Mouse (Mus musculus) liver, embryonic 18 days (tissue): ENCODE measurements around the gene Zcchc14. TPM values are rescaled to one million over a fixed set of nuclear protein-coding genes. Genes with fewer than 3 reads are reported as not detected.

ENCODE experiments used
- polyA plus RNA-seq: library from polyadenylated mRNA; depleted of rRNA; stranded (reverse); fragments of >200 nt; gene quantifications from 2 replicates; pipeline ENCODE4 v1.2.3, GENCODE M21; 2012; rRNA removed

Zcchc14 gene
- 2.8 and 3.4 TPM in 2 replicates for polyA plus RNA-seq

DNA sequence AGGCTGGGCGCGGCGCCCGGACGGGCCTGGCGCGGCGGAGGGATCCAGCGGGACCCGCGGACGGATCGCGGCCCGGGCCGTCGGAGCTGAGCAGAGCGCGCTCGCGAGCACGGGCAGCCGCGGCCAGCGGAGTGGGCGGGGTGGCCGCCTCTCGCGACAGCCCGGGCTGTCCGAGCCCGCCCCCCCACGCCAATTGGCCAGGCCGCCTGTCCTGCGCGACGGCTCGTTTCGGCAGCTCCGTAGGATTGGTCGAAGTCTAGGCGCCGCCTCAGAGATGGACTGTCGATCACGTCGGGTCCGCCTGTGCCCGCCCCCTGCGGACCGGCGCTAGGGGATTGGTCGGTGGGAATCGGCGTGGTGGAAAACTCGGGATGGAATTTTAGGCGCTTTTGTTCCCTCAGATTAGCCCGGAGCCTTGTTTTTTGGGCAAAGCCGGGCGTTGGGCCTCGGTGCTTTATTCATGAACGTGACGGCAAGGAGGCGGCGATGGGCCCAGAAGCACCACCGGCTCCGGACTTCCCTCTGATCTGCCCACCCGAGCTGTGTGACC lies at the start of gene Zcchc14:
TSS of gene Zcchc14 (minus strand) at position 128 of the 550 bp plus-strand sequence.

GRCm38 (mm10) chr8:121590203-121591177 lies 62.2 kb downstream of the Zcchc14 start, which contains the start of gene Map1lc3b:
Gene Map1lc3b, plus strand, starts transcription at chr8:121590361.

GRCm38 (mm10) chr8:121578676-121579451 lies 73.8 kb downstream of the Zcchc14 start, which contains the start of gene Fbxo31:
Gene Fbxo31, minus strand, starts transcription at chr8:121578806.

Other genes starting within 250 kb of the Zcchc14 start
- not detected in 2 replicates for gene 1700018B08Rik, start 108.6 kb downstream of the Zcchc14 start, polyA plus RNA-seq
- 7.6 and 10.4 TPM in 2 replicates for gene Fbxo31, start 74.1 kb downstream of the Zcchc14 start, polyA plus RNA-seq
- 35.3 and 35.7 TPM in 2 replicates for gene Map1lc3b, start 62.5 kb downstream of the Zcchc14 start, polyA plus RNA-seq
- gene Jph3, start 76.7 kb upstream of the Zcchc14 start, polyA plus RNA-seq, result not detected in 2 replicates
- 11.1 and 11.7 TPM in 2 replicates for gene Klhdc4, start 176.7 kb upstream of the Zcchc14 start, polyA plus RNA-seq